Mouse (Mus musculus): Measurements from ENCODE around the gene Ttc39b.
A peak's percentile ranks its signal among the peaks of the same experiment; 100 is the strongest.
"Not testable (repeated sequence)": the region's sequence is repeated elsewhere in the genome, so short reads cannot be mapped to it uniquely, and the experiment has no call there.

Ttc39b gene

GRCm38 (mm10) chr4:83272917-83273615, 51.0 kb downstream of the Ttc39b start:
- no peak for DNase-seq

GRCm38 (mm10) chr4:83270481-83270880, 53.6 kb downstream of the Ttc39b start:
- no peak for DNase-seq

GRCm38 (mm10) chr4:83269614-83270013, 54.4 kb downstream of the Ttc39b start:
- no peak for DNase-seq

- no peak for DNase-seq
Measured at GRCm38 (mm10) chr4:83265926-83266692, 57.9 kb downstream of the Ttc39b start.

GRCm38 (mm10) chr4:83264832-83265231, 59.2 kb downstream of the Ttc39b start:
- DNase-seq, result no peak

- no peak for DNase-seq
Measured at GRCm38 (mm10) chr4:83261998-83262397, 62.1 kb downstream of the Ttc39b start.

- no peak for DNase-seq
Measured at GRCm38 (mm10) chr4:83259690-83260089, 64.4 kb downstream of the Ttc39b start.

- no peak for DNase-seq
Measured at GRCm38 (mm10) chr4:83258273-83258672, 65.8 kb downstream of the Ttc39b start.

GRCm38 (mm10) chr4:83257279-83258260, 66.5 kb downstream of the Ttc39b start:
- DNase-seq, result no peak

- DNase-seq, result no peak
Measured at GRCm38 (mm10) chr4:83256779-83257178, 67.3 kb downstream of the Ttc39b start.

GRCm38 (mm10) chr4:83254941-83255340, 69.1 kb downstream of the Ttc39b start:
- DNase-seq, result no peak

- DNase-seq, result no peak
Measured at GRCm38 (mm10) chr4:83253679-83254078, 70.4 kb downstream of the Ttc39b start.

- no peak for DNase-seq
Measured at GRCm38 (mm10) chr4:83243706-83244105, 80.3 kb downstream of the Ttc39b start.

- DNase-seq, result no peak
Measured at GRCm38 (mm10) chr4:83241630-83242029, 82.4 kb downstream of the Ttc39b start.

- DNase-seq, result no peak
Measured at GRCm38 (mm10) chr4:83237656-83238055, 86.4 kb downstream of the Ttc39b start.

GRCm38 (mm10) chr4:83235304-83235703, 88.8 kb downstream of the Ttc39b start:
- not testable (repeated sequence) for DNase-seq

GRCm38 (mm10) chr4:83234739-83235138, 89.3 kb downstream of the Ttc39b start:
- DNase-seq, result no peak

GRCm38 (mm10) chr4:83234132-83234531, 89.9 kb downstream of the Ttc39b start:
- DNase-seq, result no peak

GRCm38 (mm10) chr4:83233181-83234123, 90.6 kb downstream of the Ttc39b start:
- peak; percentile 79 for DNase-seq

GRCm38 (mm10) chr4:83232315-83232880, 91.7 kb downstream of the Ttc39b start:
- no peak for DNase-seq

GRCm38 (mm10) chr4:83228664-83229283, 95.3 kb downstream of the Ttc39b start:
- no peak for DNase-seq
